Mouse (Mus musculus) lung, postnatal 4 days (tissue): ENCODE results near the gene Ciart.
"Not testable (repeated sequence)": the region's sequence is repeated elsewhere in the genome, so short reads cannot be mapped to it uniquely, and the experiment has no call there.

Source experiments
- DNase-seq, 2 experiments: peaks; one replicate each; pipeline ENCODE4 v3.0.0; 2021

Ciart gene

GRCm38 (mm10) chr3:95901616-95902372, 19.7 kb upstream of the Ciart start:
- no peak for DNase-seq

DNA sequence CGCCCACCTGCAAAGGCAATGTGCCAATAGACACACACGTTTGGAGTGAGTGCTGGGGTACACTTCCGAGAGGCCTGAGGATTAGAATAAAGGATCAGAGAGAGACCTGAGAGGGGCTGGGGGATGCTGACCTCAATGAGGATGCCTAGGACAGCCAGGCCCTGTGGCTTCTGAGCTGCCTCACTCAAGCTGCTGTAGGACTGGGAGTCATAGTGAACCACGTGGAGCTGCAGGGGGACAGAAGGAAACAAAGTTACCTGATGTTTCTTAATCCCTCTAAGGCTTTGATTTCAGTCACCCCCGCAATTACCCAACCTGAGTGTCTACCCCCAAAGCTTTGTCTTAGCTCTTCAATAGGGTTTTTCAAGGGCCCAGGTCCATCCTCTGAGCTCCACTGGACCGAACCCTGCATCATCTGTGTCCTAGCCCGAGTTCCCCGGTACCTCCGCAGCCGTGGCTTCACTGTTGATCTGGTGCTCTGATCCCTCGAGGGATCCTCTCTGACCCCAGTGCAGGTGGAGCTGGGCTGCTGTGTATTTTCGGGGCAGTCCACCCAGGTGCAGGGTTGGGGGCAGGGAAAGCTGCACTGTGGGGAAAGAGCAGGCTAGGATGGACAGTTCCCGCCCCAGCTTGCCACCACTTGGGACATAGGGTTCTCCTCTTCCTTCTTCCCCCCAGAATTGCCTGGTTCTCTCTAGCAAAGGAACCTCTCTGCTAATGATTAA, 17.9 kb upstream of the Ciart start:
- DNase-seq = no peak

- DNase-seq = not testable (repeated sequence)
Observed at GRCm38 (mm10) chr3:95895501-95895900, 13.4 kb upstream of the Ciart start.

DNA sequence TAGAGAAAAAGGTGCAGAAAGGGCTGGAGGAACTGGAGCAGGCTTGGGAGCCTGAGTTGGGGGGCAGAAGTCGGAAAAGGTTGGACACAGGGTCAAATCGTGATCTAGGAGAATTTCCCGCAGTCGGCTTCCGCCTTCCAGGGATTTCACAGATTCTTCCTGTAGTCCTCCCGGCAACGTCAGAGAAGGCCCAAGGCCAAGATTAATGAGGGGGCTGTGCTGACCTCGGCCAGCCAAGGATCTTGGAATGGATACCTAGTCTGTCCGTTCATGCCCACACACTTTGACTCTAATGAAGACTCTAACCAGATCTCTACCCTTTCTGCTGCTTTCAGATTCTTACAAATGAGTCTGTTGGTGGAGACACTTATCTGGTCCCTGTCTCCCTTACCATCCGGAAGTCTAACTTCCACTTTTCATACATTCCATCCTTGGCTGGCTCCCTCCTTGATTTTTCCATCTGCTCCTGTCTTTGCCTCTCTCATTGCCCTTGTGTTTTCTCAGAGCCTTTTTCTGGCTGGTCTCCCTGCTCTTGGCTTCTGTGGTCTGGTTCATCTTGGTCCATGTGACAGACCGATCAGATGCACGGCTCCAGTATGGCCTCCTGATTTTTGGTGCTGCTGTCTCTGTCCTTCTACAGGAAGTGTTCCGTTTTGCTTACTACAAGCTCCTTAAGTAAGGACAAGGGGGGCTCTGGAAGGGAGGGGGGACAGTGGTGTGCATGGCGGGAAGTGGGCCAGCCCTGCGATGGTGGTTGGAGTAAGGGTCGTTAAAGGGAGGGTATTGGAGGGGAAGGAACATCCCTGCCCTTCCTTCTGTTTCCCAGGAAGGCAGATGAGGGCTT, 12.5 kb upstream of the Ciart start:
- DNase-seq = peak; percentile 77 to 80

- peak; percentile 97 to 99 for DNase-seq
Observed at GRCm38 (mm10) chr3:95893606-95894316, 11.7 kb upstream of the Ciart start, which contains the start of gene Aph1a. Aph1a (plus strand) TSS chr3:95893969.

- DNase-seq = peak; percentile 69 to 73
Observed at GRCm38 (mm10) chr3:95893126-95893525, 11.1 kb upstream of the Ciart start.

- peak in 1 of 2 experiments; percentile 49 for DNase-seq
Observed at GRCm38 (mm10) chr3:95892066-95893052, 10.3 kb upstream of the Ciart start.

DNA sequence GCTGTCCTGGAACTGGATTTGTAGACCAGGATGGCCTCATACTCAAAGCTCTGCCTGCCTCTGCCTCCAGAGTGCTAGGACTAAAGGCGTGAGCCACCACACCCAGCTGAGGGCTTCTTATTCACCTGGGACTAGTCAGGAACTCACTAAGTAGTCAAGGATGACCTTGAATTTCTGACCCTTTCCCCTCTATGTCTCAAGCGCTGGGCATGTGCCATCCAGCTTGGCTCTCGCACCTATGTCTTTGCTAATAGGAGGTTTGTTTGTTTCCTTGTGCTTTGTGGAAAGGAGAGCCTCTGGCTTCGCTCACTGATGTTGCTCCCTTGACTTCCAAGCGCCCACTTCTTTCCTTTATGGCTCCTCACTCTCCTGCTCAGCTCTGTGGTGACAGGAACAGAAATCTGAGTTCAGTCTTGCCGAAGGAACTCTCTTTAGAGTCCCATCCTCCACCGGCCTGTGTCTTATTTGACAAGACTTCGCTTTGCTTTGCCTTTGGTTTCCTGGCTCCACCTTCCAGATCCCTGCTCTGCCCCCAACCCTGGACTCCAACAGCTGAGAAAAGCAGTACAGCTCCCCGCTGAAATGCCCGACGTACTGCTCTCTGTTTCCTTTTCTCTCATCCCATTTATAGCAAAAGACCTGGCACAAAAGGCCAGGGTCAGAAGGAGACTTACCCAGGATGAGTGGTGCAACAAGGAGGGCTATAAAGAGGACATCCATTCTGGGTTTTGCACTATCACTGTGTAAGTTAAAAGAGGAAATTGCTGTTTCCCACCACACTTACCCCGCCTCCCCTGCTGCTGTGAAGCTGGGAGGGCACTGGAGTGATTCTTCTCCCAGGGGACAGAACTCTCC, 9.4 kb upstream of the Ciart start, which contains the start of gene BC028528:
Gene BC028528, minus strand, starts transcription at position 795 of the 855 bp plus-strand sequence.
- DNase-seq = peak; percentile 75 to 80

DNA sequence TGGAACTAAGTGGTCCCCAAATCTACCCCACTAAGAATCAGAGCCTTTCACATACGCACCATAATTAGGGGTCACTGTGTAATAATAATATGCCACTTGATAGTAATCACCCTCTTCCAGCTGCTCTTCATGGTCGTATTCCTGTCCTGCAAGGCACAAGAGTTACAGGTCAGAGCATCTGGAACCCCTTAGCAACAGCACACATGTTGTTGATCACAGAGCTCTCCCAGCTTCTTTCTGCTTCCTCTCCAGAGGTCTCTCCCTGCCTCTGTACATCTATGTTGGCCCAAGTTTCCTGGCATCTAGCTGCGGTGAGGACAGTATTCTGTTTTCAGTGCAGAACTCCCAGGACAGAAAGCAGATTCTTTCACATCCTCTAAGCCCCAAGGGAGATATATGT, 7.6 kb upstream of the Ciart start:
- DNase-seq = no peak

DNA sequence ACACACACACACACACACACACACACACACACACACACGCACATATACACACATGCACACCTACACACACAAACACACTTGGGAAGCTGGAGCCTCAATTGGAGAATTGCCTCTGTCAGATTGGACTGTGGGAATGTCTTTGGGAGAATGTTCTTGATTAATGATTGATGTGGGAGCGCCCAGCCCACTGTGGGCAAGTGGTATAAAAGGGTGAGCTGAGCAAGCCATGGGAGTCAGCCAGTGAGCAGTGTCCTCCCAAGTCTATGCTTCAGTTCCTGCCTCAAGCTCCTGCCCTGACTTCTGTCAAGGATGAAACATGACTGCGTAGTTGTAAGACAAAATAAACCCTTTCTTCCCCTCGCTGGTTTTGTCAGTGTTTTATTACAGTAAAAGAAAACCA, 5.5 kb upstream of the Ciart start:
- no peak for DNase-seq

- DNase-seq = no peak
Observed at GRCm38 (mm10) chr3:95884400-95884799, 2.3 kb upstream of the Ciart start.

DNA sequence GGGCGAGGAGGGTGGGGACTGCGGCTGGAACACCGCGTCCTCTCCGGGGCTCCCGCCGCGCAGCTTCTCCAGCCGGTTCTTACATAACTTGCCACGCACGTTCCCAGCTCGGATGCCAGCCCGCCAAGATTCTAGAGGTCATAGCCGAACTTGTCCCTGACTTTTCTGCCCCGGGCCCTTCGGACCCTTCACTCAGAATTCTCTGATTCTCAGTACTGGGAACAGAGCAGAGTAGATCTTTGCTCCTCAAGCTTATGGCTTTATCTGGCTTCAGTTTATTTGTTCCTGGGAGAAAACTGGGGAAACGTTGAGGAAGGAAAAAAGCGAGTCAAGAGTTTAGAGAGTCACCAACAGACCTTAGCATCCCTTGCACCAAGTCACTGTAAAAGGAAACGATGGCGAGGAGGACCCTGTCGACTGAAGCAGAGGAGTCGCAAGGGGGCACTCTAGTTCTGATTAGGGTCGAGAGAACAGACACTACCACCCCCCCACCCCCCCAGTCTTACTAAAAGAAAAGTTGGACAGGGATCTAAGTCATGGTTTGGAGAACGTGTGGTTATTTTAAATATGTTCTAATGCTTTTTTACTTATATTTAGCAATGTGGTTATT, 870 bp upstream of the Ciart start:
- peak; percentile 67 to 82 for DNase-seq

GRCm38 (mm10) chr3:95879063-95879462, 3.0 kb downstream of the Ciart start:
- no peak for DNase-seq

- DNase-seq = no peak
Observed at GRCm38 (mm10) chr3:95872048-95872447, 10.0 kb downstream of the Ciart start.

DNA sequence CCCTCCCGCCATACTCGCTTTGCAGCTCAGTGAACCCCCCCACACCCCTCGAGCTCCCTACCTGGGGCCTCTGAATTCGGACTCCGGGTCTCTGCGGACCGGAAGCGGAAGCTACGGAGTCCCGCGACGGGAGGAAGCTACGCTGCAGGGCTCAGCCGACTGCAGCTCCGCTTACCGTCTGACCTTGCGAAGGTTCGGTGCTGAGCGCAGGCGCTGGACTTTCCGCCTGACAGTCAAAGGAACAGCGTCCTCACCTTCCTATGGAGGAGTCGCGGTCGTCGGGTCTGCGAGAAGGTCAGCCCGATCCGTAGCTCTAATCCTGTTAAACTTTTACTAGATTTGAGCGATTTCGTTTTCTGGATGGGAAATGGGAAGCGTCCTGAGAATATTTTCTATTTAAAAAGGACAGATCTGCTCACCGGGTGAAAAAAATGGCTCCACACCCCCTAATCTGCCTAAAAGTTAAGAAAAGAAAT, 10.6 kb downstream of the Ciart start, which contains the start of gene Mrps21:
Gene Mrps21, minus strand, starts transcription at position 128 of the 476 bp plus-strand sequence.
- peak; percentile 88 to 92 for DNase-seq

GRCm38 (mm10) chr3:95870976-95871375, 11.1 kb downstream of the Ciart start:
- DNase-seq = no peak

- no peak for DNase-seq
Observed at GRCm38 (mm10) chr3:95867408-95867807, 14.6 kb downstream of the Ciart start.

- no peak for DNase-seq
Observed at GRCm38 (mm10) chr3:95866071-95866470, 16.0 kb downstream of the Ciart start.

DNA sequence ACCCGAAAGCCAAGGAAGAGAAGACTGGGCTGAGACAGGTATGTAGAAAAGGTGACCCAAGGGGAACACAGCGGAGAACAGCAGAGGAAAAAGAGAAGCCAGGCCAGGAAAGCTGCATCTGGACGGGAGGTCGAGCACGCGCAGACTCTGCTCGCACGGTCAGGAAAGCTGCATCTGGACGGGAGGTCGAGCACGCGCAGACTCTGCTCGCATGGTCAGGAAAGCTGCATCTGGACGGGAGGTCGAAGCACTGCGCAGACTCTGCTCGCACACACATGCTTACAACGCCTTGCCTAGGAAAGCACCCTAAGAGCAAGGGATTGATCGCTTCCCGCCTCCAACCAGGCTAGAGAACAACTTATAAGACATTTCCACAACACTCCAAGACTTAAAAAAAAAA, 16.5 kb downstream of the Ciart start:
- DNase-seq = no peak
